Mouse (Mus musculus) naive thymus-derived CD4-positive, alpha-beta T cell, adult 2 months (primary cell): ENCODE measurements around the gene Scel.

Experiments
- DNase-seq: peaks from one replicate; pipeline ENCODE4 v3.0.0-alpha.2; 2011; ENCODE audit warnings: low read depth

Gene Scel

GRCm38 (mm10) chr14:103513473-103513811 is 300 bp downstream of the Scel start:
- DNase-seq: no peak

DNA sequence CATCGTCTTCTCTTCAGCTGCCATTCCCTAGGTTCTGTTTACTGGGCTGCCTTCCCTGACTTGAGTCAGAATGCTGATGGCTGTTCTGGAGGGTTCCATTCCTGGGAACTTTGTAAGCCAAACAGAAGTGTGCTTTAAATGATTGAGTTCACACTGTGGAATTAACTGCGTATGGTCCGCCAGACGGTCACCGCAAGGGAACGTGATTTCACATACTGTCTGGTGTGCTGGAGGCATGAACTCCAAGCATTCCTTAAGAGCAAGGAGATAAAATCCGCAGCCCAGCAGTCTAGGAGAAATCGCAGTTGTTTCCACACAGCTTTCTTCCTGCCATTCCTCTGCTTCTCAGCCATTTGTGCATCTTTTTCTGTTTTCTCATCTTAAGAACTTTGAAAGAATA is 2.3 kb downstream of the Scel start:
- DNase-seq: no peak

DNA sequence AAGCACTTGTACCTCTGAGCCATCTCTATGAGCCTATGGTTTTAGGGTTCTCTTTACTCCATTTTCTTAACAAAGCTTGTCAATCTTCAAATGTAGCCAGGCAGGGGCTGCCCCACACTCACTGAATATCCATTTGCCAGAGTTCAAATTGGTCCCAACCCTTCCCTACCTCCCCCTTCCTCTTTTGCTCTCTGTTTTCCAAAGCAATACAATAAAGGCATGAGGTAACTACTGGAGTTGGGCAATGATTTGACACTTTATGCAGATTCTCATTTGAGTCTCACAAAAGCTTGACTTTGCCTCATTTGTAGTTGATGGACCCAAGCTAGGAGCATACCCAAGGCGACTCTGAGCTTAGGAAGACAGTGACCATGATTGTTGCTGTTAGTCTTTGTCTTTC is 13.1 kb downstream of the Scel start:
- no peak for DNase-seq

GRCm38 (mm10) chr14:103529733-103530367 is 16.7 kb downstream of the Scel start:
- no peak for DNase-seq

DNA sequence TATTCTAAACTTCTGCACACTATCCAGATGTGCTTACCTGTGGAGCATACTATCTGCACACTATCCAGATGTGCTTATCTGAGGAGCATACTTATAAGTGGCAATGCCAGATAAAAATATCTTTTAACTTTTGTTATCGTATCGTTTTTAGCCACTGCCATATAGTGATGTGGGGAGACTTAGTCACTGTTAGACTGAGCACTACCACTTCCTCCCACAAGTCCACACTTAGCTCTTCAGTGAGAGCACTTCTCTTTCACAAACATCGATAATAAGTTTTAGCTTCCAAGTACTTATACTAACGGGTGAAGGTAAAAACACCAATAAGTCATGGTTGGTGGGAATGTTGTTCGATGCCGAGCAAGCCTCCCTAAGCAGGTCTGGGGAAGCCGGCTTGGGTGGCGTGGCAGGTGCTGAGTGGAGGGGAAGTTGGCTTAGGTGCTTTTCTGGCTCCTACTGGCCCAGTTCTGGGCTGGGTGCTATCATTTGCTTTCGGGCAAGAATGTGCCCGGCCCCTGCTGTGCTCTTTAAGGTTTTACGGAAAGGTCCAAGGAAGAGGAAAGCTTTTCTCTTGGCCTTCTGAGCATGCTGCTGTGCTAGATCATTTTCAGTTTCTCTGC is 18.7 kb downstream of the Scel start:
- DNase-seq: no peak

DNA sequence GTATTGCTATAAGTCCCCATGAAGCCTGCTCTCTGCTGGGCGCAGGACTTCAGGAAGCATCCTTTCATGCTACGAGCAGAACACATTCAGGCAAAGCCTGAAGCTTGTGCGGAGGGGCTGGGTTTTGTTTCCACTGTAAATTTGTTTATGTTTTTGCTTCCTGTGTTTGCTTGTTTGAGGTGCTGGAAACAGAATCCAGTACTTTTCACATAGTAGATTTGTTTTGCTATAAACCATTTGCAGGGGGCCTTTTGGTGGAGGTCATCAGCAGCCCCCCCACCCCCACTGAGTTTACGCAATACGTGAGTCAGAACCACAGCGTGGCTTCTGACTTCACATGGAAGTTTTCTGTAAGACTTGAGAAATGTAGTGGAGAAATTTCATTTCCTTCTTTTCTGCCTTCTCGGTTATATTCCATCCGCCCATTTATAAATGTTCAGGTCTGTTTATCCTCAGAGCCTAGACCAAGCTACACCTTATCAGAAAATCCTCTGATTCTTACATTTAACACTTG is 22.4 kb downstream of the Scel start:
- DNase-seq: no peak

DNA sequence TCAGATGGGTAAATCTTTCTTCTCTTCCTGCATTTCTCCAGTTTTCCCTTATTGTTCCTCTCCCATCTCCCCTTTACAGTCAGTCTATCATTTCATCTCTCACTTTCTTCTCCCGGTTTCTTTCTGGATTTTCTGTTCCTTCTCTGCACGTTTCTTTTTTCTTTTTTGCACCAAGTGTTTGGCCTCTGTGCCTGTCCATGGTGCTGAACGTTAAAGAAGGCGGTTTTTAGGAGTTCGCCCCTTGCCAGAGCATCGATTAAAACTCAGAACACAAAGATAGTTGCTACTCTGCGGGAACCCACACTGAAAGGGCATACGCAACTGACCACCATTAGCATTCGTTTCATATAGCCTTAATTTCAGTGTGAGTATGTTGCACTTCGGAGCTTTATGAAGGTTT is 23.2 kb downstream of the Scel start:
- DNase-seq: no peak

DNA sequence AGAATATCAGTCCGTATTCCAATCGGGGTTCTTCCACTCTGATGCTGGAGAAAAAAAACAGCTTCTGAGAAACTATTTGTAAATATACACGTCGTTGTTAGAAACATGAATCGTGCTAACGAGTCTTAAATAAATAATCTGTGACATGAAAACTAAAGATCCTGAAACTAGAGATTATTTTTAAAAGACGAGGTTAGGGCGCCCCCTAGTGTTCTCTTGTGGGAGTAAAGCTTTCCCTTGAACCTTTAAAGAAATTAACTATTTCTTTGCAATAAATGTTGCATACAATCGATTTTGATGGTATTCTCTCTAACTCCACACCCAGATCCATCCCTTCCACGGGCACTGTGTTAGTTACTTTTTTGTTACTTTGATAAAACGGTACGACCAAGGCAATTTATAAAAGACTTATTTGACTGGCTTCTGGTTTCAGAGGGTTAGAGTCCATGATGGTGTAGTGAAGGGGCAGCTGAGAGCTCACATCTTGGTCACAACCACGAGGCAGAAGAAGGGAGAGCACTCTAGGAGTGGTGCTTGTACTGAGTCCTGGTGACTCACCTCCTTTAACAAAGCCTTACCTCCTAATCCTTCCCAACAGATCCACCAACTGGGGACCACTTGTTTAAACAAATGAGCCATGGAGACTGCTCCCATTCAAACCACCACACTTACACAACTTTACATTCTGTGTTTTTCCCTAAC is 24.4 kb downstream of the Scel start:
- DNase-seq: peak; percentile 66

- DNase-seq: no peak
Observed at GRCm38 (mm10) chr14:103539796-103540195, 26.7 kb downstream of the Scel start.

- no peak for DNase-seq
Observed at GRCm38 (mm10) chr14:103541679-103542078, 28.5 kb downstream of the Scel start.

DNA sequence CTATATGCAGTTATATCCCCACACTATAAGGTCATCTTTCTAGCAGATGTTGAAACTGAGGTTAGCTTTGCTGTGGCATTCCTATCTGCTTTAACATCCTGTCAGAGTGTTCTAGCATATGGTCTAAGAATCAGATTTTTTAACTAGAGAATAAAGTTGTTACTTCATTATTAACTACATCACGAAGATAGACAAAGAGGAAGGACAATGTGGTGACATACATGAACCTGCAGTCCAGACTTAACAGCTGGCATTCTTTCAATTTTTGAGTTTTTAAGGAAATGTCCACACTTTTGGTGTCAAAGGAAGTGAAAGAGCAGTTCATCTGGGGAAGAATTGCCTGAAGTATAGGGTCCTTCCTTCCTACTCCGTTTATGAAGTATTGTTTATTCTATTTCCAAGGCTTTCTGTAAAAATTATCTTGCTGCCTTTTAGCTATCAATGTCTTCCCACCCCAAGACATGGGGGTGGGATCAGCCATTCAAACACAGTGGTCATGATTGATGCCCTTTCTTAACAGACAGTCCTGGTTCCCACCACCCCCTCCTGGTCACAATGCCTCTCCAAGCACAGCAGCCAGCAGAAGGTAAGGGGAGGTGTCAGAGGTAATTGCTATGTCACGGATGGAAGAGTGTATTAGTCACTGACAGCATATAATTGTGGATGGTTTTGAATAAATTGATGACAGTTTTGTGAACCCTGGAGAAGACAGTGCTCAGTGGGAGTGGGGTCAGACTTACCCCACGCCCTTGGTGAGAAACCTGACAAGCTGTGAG is 30.4 kb downstream of the Scel start:
- DNase-seq: no peak

- DNase-seq: no peak
Observed at GRCm38 (mm10) chr14:103545734-103546133, 32.6 kb downstream of the Scel start.

- DNase-seq: no peak
Observed at GRCm38 (mm10) chr14:103546246-103546645, 33.1 kb downstream of the Scel start.

- no peak for DNase-seq
Observed at GRCm38 (mm10) chr14:103548220-103548619, 35.1 kb downstream of the Scel start.

- peak; percentile 85 for DNase-seq
Observed at GRCm38 (mm10) chr14:103550480-103550879, 37.3 kb downstream of the Scel start.

DNA sequence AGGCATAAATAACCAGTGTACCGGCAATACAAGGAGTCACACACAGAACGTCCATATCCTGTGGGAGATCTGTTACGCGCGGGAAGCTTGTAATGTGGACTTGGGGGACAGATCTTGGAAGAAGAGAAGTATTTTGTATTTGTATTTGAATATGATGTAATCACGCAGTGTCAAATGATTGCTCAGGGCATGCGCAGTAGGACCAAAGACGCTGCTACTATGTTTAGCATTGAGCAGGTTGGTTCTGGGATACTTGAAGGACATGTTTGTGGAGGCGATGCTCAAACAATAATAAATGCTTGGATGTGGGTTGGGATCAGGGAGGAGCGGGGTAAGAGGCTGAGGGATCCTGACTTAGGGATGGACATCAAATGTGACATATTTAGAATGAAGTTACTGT is 37.8 kb downstream of the Scel start:
- no peak for DNase-seq

DNA sequence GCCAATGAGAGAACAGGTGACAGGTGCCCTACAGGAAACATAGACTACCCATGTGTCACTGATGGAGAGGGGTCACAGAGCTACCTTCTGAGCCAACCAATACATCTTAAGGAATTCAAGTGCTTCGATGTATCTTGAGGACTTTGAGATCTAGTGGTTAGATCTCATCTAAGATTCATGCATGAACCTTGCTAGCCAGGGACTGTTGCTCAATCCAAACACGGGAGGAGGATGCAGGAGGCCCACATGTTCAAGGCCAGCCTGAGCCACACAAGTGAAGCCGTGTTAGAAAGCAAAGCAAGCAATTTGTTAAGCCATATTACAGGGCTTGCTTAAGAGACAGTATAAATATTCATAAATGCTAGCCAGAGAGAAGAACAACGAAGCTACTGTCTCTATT is 38.8 kb downstream of the Scel start:
- DNase-seq: no peak

- no peak for DNase-seq
Observed at GRCm38 (mm10) chr14:103552379-103552778, 39.2 kb downstream of the Scel start.

GRCm38 (mm10) chr14:103556609-103557008 is 43.5 kb downstream of the Scel start:
- no peak for DNase-seq

DNA sequence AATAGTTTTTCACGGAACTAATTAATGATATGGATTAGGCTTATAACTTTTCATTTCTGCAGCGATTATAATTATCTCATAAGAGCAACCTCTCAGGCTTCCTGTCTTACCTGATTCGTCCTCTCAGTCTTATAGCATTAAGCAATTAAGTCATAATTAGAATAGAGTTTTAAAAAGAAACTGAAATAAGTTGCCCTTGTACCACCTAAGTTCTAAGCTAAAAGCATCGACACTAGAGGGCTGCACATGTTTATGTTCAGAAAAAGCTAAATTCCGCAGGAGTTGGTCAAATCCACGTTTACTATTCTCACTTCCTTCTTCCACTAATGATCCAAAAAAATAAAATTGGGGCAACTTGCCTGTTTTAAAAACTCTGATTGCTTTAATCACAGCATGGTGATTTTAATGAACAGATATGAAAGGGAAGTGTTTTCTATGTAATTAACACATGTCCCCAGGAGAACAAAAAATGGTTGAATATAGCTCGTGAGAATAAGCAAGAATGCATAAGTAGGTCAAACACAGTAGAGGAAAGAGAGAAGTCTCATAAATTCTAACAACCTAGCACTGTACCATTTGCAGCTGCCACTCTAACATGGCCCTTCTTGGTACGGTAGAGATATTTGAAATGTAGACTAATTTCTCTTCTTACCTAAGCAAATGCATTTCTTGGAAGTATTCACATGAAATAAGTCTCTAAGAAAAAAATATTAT is 48.4 kb downstream of the Scel start:
- no peak for DNase-seq

GRCm38 (mm10) chr14:103567957-103568356 is 54.8 kb downstream of the Scel start:
- DNase-seq: no peak

DNA sequence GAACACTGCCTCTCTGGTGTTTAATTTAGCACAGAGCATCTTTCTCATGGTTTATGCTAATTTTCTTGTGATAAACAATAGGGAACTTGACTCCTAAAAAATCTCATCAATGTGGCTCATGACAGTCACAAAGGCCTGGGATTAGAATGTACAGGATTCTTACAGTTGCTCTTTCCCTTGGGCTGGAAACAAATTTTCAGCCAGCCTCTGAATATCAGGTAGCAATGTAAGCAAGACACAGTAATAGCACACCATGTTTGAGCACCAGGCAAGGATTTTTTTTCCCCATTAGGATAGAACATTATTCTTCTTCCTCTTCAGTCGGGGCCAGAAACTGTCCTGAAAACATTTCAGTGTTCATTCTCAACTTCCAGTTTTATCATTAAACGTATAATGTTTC is 55.3 kb downstream of the Scel start:
- no peak for DNase-seq
